Mouse (Mus musculus): ENCODE results near the gene Tpx2. TPM values are rescaled to one million over a fixed set of nuclear protein-coding genes. Genes with fewer than 3 reads are reported as not detected.

The Tpx2 gene
- polyA plus RNA-seq, 1 experiment from 2014 or later, result 16.1 TPM

DNA sequence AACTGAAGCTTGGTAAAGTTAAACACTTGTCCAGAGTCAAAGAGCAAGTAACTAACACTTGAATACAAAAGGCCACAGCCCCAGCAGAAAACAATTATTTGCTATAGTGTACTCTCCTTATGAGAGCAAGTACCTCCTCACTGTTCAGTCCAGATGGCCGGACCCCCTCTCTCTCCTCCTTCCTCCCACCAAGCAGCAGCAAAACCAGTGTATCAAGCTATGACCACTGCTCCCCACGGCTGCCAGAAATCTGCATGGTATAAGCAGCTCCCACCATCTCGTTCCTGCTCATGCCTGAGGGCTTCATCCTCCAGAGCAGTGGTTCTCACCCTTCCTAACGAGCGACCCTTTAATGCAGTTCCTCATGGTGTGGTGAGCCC is 42.7 kb upstream of the Tpx2 start:
- no peak overlapping the region for H3K4me3 ChIP-seq (ENCODE audit: low read depth, low read length)
- H3K9me3 ChIP-seq (ENCODE audit: control insufficient read depth), result no peaks in the 10 kb centered on the region
- H3K4me1 ChIP-seq (replicated peaks; ENCODE audit: control insufficient read depth, insufficient read depth, low read length), result peaks cover 9% of the 10 kb centered on the region; the same call in 1 of the 2 replicates
- 58% methylated on average over 5 of the region's 5 CpGs for whole genome bisulfite sequencing
- no peaks in the 10 kb centered on the region for H3K27me3 ChIP-seq (replicated peaks; ENCODE audit: control insufficient read depth, insufficient read depth, low read length)
- TF ChIP-seq CTCF (IDR thresholded peaks at IDR 0.05; ENCODE audit: low read depth), result no peak
- no peaks in the 10 kb centered on the region for H3K36me3 ChIP-seq (ENCODE audit: control insufficient read depth, insufficient read depth)
- H3K27ac ChIP-seq (ENCODE audit: low read depth, low read length), result peak overlapping the region; percentile 31
- no peak overlapping the region for H3K4me2 ChIP-seq (replicated peaks; ENCODE audit: low read depth)
- ATAC-seq, result no peak
- no peak overlapping the region for H3K9ac ChIP-seq (ENCODE audit: low read depth, low read length)

GRCm38 (mm10) chr2:152806037-152806436 is 41.7 kb upstream of the Tpx2 start:
- Histone ChIP-seq H3K27ac (ENCODE audit: low read depth, low read length) (peak overlapping the region; percentile 31; the same call in 1 of the 2 replicates), H3K4me3 (ENCODE audit: low read depth, low read length) (no peak overlapping the region), H3K9me3 (ENCODE audit: control insufficient read depth) (no peaks in the 10 kb centered on the region), H3K36me3 (ENCODE audit: control insufficient read depth, insufficient read depth) (no peaks in the 10 kb centered on the region), H3K27me3 (replicated peaks; ENCODE audit: control insufficient read depth, insufficient read depth, low read length) (no peaks in the 10 kb centered on the region), H3K4me1 (replicated peaks; ENCODE audit: control insufficient read depth, insufficient read depth, low read length) (peaks cover 14% of the 10 kb centered on the region; the same call in 1 of the 2 replicates), H3K4me2 (replicated peaks; ENCODE audit: low read depth) (no peak overlapping the region), H3K9ac (ENCODE audit: low read depth, low read length) (no peak overlapping the region)
- WGBS, result 41% methylated on average over 2 of the region's 2 CpGs
- no peak for ATAC-seq
- TF ChIP-seq CTCF (IDR thresholded peaks at IDR 0.05; ENCODE audit: low read depth), result no peak

DNA sequence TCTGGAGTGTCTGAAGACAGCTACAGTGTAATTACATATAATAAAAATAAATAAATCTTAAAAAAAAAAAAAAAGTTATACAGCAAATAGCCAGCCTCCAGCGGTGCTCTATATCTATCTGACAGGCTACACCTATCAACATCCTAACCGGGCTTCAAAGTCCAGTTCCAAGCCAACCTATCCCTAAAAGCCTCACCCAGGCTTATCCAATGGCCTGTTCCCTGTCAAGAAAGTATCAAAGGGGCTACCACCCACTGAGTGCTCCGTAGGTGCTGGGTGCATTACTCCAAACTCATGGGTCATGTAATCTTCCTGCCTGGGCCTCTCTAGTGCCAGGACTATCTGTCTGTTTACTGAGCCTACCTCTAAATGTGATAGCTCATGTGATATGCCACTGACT is 39.6 kb upstream of the Tpx2 start:
- WGBS, result 39% methylated on average over 3 of the region's 3 CpGs
- Histone ChIP-seq H3K27me3 (replicated peaks; ENCODE audit: control insufficient read depth, insufficient read depth, low read length) (no peaks in the 10 kb centered on the region), H3K4me3 (ENCODE audit: low read depth, low read length) (no peak overlapping the region), H3K9me3 (ENCODE audit: control insufficient read depth) (no peaks in the 10 kb centered on the region), H3K9ac (ENCODE audit: low read depth, low read length) (no peak overlapping the region), H3K4me2 (replicated peaks; ENCODE audit: low read depth) (no peak overlapping the region), H3K36me3 (ENCODE audit: control insufficient read depth, insufficient read depth) (no peaks in the 10 kb centered on the region), H3K4me1 (replicated peaks; ENCODE audit: control insufficient read depth, insufficient read depth, low read length) (peaks cover 20% of the 10 kb centered on the region; the same call in 1 of the 2 replicates), H3K27ac (ENCODE audit: low read depth, low read length) (peak overlapping the region; percentile 58; the same call in 1 of the 2 replicates)
- TF ChIP-seq CTCF (IDR thresholded peaks at IDR 0.05; ENCODE audit: low read depth), result no peak
- ATAC-seq, result peak; percentile 76

GRCm38 (mm10) chr2:152810158-152810941 is 37.4 kb upstream of the Tpx2 start:
- Histone ChIP-seq H3K4me2 (replicated peaks; ENCODE audit: low read depth) (no peak overlapping the region), H3K36me3 (ENCODE audit: control insufficient read depth, insufficient read depth) (no peaks in the 10 kb centered on the region), H3K4me3 (ENCODE audit: low read depth, low read length) (no peak overlapping the region), H3K9me3 (ENCODE audit: control insufficient read depth) (no peaks in the 10 kb centered on the region), H3K4me1 (replicated peaks; ENCODE audit: control insufficient read depth, insufficient read depth, low read length) (peaks cover 21% of the 10 kb centered on the region), H3K27me3 (replicated peaks; ENCODE audit: control insufficient read depth, insufficient read depth, low read length) (no peaks in the 10 kb centered on the region), H3K9ac (ENCODE audit: low read depth, low read length) (0 out of 2 replicates have a peak overlapping the region, but pooled peaks have one; percentile 11), H3K27ac (ENCODE audit: low read depth, low read length) (peak overlapping the region; percentile 78)
- no peak for ATAC-seq
- TF ChIP-seq CTCF (IDR thresholded peaks at IDR 0.05; ENCODE audit: low read depth), result no peak
- WGBS, result 55% methylated on average over 5 of the region's 5 CpGs

- ATAC-seq, result peak; percentile 68
- 27% methylated on average over 3 of the region's 3 CpGs for WGBS
- peak overlapping the region; percentile 78 for H3K27ac ChIP-seq (ENCODE audit: low read depth, low read length)
- H3K4me2 ChIP-seq (replicated peaks; ENCODE audit: low read depth), result no peak overlapping the region
- H3K36me3 ChIP-seq (ENCODE audit: control insufficient read depth, insufficient read depth), result peaks cover 6% of the 10 kb centered on the region; the same call in 1 of the 2 replicates
- TF ChIP-seq CTCF (IDR thresholded peaks at IDR 0.05; ENCODE audit: low read depth), result no peak
- H3K4me1 ChIP-seq (replicated peaks; ENCODE audit: control insufficient read depth, insufficient read depth, low read length), result peaks cover 32% of the 10 kb centered on the region
- H3K9ac ChIP-seq (ENCODE audit: low read depth, low read length), result 0 out of 2 replicates have a peak overlapping the region, but pooled peaks have one; percentile 11
- H3K9me3 ChIP-seq (ENCODE audit: control insufficient read depth), result no peaks in the 10 kb centered on the region
- H3K4me3 ChIP-seq (ENCODE audit: low read depth, low read length), result no peak overlapping the region
- H3K27me3 ChIP-seq (replicated peaks; ENCODE audit: control insufficient read depth, insufficient read depth, low read length), result no peaks in the 10 kb centered on the region
These were observed 36.2 kb upstream of the Tpx2 start for GRCm38 (mm10) chr2:152811336-152812165.

GRCm38 (mm10) chr2:152813232-152813631 is 34.5 kb upstream of the Tpx2 start:
- no peak overlapping the region for H3K4me2 ChIP-seq (replicated peaks; ENCODE audit: low read depth)
- ATAC-seq, result no peak
- 90% methylated on average over 1 of the region's 1 CpGs for WGBS
- H3K9ac ChIP-seq (ENCODE audit: low read depth, low read length), result no peak overlapping the region
- no peaks in the 10 kb centered on the region for H3K9me3 ChIP-seq (ENCODE audit: control insufficient read depth)
- H3K4me3 ChIP-seq (ENCODE audit: low read depth, low read length), result no peak overlapping the region
- H3K4me1 ChIP-seq (replicated peaks; ENCODE audit: control insufficient read depth, insufficient read depth, low read length), result peaks cover 34% of the 10 kb centered on the region
- no peak overlapping the region for H3K27ac ChIP-seq (ENCODE audit: low read depth, low read length)
- peaks cover 6% of the 10 kb centered on the region; the same call in 1 of the 2 replicates for H3K36me3 ChIP-seq (ENCODE audit: control insufficient read depth, insufficient read depth)
- no peak for TF ChIP-seq CTCF (IDR thresholded peaks at IDR 0.05; ENCODE audit: low read depth)
- no peaks in the 10 kb centered on the region for H3K27me3 ChIP-seq (replicated peaks; ENCODE audit: control insufficient read depth, insufficient read depth, low read length)

Data from intestine, postnatal 0 days (tissue).